Mouse (Mus musculus): ENCODE results near the gene Nol3. TPM values are rescaled to one million over a fixed set of nuclear protein-coding genes. Genes with fewer than 3 reads are reported as not detected.

Gene Nol3
- polyA plus RNA-seq, 1 experiment from 2014 or later = 3.0 TPM

DNA sequence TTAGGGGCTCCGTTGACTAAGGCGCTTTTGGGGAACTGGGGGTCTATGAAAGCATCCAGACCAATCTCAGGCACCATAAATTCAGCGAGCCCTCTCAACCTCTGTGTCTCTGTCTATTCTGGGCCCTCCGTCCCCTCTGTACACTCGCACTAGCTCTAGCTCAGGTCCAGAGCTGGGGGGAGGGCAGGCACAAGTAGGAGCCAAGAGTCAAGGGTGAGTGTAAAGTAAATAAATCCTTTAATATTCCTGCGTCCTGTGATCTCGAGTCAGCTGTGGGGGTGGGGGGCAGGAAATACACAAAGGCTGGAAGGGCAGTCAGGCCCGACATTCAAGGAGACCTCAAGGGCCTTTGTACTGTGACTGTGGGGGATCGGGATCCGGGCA, 6.9 kb upstream of the Nol3 start:
- no peaks in the 10 kb centered on the region for H3K36me3 ChIP-seq (ENCODE audit: control insufficient read depth, insufficient read depth, low read length)
- H3K9ac ChIP-seq (replicated peaks; ENCODE audit: low read length) = peak overlapping the region; percentile 55
- peak overlapping the region; percentile 44 for H3K4me3 ChIP-seq (replicated peaks; ENCODE audit: low read depth, low read length)
- H3K9me3 ChIP-seq (ENCODE audit: control insufficient read depth, low read length) = no peaks in the 10 kb centered on the region
- H3K27ac ChIP-seq (replicated peaks; ENCODE audit: low read depth, low read length) = 0 out of 2 replicates have a peak overlapping the region, but pooled peaks have one; percentile 49
- DNase-seq (no peak), ATAC-seq (ENCODE audit: low FRiP score, low TSS enrichment) (peak; percentile 10; the same call in 1 of the 2 replicates)
- H3K4me1 ChIP-seq (ENCODE audit: control insufficient read depth, insufficient read depth, low read length) = peaks cover 14% of the 10 kb centered on the region
- H3K27me3 ChIP-seq (ENCODE audit: control insufficient read depth, insufficient read depth, low read length) = peaks cover 99% of the 10 kb centered on the region
- H3K4me2 ChIP-seq (ENCODE audit: low read length) = peak overlapping the region; percentile 78
- WGBS = under 1% methylated on average over 10 of the region's 10 CpGs

DNA sequence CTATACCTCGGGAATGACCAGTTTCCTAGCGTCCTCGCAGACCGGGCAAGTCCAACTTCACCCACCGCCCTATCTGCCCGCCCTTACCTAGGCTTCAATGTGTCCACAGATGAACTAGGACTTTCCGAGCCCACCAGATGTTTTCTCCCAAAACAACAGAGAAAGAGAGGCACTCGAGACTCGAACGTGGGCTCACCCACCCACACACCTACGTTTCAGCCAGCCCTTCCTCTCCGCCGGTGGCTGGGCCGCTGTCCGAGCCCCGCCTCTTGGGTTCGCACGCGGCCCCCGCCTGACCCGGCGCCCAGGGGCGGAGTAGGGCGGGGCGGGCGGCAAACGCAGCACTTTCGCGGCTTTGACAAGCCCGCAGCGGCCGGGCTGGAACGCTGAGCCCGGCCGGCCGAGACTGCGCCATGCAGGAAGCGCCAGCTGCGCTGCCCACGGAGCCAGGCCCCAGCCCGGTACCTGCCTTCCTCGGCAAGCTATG, 6.4 kb upstream of the Nol3 start, which contains the start of gene Hsf4:
Gene Hsf4 (plus strand): TSS at position 341 of the 487 bp plus-strand sequence.
- ATAC-seq (ENCODE audit: low FRiP score, low TSS enrichment) (no peak), DNase-seq (peak; percentile 31)
- Histone ChIP-seq H3K4me2 (ENCODE audit: low read length) (peak within 1 kb of the TSS; percentile 78), H3K4me3 (replicated peaks; ENCODE audit: low read depth, low read length) (peak within 1 kb of the TSS; percentile 44), H3K4me1 (ENCODE audit: control insufficient read depth, insufficient read depth, low read length) (peaks cover 14% of the 10 kb centered on the region), H3K27ac (replicated peaks; ENCODE audit: low read depth, low read length) (peak within 1 kb of the TSS; percentile 49; the same call in 1 of the 2 replicates), H3K9ac (replicated peaks; ENCODE audit: low read length) (peak within 1 kb of the TSS; percentile 55), H3K9me3 (ENCODE audit: control insufficient read depth, low read length) (no peaks in the 10 kb centered on the region), H3K27me3 (ENCODE audit: control insufficient read depth, insufficient read depth, low read length) (peaks cover 99% of the 10 kb centered on the region), H3K36me3 (ENCODE audit: control insufficient read depth, insufficient read depth, low read length) (no peaks in the 10 kb centered on the region)
- under 1% methylated on average over 42 of the region's 42 CpGs for whole genome bisulfite sequencing

DNA sequence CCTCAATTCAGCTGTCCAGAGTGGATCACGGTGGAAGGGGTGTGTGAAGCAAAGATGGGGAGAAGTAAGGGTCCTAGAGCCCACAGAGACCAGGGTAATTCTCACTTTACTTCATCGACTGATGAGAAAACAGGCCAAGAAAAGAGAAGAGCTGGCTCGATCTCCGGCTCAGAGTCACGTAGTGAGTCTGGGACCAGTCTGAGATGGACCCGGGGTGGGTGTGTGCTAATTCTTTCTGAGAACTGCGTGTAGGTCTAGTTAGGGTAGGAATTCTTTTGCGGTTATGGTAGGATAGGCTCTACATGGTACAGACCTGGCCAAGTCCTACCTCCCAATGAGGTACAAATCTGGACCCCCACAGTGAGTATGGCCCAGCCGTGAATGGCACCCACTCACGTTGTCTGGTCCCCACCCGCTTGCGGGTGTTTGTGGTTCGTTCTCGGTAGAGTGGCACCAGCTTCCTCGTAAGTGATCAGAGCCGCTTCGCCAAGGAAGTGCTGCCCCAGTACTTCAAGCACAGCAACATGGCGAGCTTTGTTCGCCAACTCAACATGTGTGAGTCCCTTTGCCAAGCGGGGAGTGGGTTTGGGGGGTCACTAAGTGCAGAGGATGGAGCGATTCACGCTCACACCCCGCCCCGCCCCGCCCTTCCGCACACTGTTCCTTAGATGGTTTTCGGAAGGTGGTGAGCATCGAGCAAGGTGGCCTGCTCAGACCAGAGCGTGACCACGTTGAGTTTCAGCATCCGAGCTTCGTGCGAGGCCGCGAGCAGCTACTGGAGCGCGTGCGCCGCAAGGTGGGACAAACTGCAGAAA, 5.6 kb upstream of the Nol3 start:
- WGBS = 2% methylated on average over 39 of the region's 39 CpGs
- H3K36me3 ChIP-seq (ENCODE audit: control insufficient read depth, insufficient read depth, low read length) = no peaks in the 10 kb centered on the region
- peak overlapping the region; percentile 44; the same call in 1 of the 2 replicates for H3K4me3 ChIP-seq (replicated peaks; ENCODE audit: low read depth, low read length)
- no peaks in the 10 kb centered on the region for H3K9me3 ChIP-seq (ENCODE audit: control insufficient read depth, low read length)
- DNase-seq = peak; percentile 30
- peak overlapping the region; percentile 78 for H3K4me2 ChIP-seq (ENCODE audit: low read length)
- H3K4me1 ChIP-seq (ENCODE audit: control insufficient read depth, insufficient read depth, low read length) = peaks cover 15% of the 10 kb centered on the region
- ATAC-seq (ENCODE audit: low FRiP score, low TSS enrichment) = no peak
- no peak overlapping the region for H3K9ac ChIP-seq (replicated peaks; ENCODE audit: low read length)
- no peak overlapping the region for H3K27ac ChIP-seq (replicated peaks; ENCODE audit: low read depth, low read length)
- H3K27me3 ChIP-seq (ENCODE audit: control insufficient read depth, insufficient read depth, low read length) = peaks cover 99% of the 10 kb centered on the region

DNA sequence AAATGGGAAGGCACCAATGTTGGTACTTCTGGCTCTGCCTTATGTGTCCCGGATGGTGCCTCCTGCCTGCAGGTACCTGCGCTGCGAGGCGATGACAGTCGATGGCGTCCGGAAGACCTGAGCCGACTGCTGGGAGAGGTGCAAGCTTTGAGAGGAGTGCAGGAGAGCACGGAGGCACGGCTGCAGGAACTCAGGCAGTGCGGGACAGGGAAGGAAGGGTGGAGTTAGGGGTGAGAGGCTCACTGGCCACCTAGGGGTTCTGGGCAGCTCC, 5.1 kb upstream of the Nol3 start:
- no peak overlapping the region for H3K4me3 ChIP-seq (replicated peaks; ENCODE audit: low read depth, low read length)
- H3K27ac ChIP-seq (replicated peaks; ENCODE audit: low read depth, low read length) = no peak overlapping the region
- no peaks in the 10 kb centered on the region for H3K36me3 ChIP-seq (ENCODE audit: control insufficient read depth, insufficient read depth, low read length)
- H3K4me2 ChIP-seq (ENCODE audit: low read length) = peak overlapping the region; percentile 28; the same call in 1 of the 2 replicates
- ATAC-seq (ENCODE audit: low FRiP score, low TSS enrichment) = no peak
- peaks cover 20% of the 10 kb centered on the region for H3K4me1 ChIP-seq (ENCODE audit: control insufficient read depth, insufficient read depth, low read length)
- no peak for DNase-seq
- H3K9me3 ChIP-seq (ENCODE audit: control insufficient read depth, low read length) = no peaks in the 10 kb centered on the region
- H3K9ac ChIP-seq (replicated peaks; ENCODE audit: low read length) = no peak overlapping the region
- peaks cover 99% of the 10 kb centered on the region for H3K27me3 ChIP-seq (ENCODE audit: control insufficient read depth, insufficient read depth, low read length)
- 3% methylated on average over 11 of the region's 11 CpGs for WGBS

DNA sequence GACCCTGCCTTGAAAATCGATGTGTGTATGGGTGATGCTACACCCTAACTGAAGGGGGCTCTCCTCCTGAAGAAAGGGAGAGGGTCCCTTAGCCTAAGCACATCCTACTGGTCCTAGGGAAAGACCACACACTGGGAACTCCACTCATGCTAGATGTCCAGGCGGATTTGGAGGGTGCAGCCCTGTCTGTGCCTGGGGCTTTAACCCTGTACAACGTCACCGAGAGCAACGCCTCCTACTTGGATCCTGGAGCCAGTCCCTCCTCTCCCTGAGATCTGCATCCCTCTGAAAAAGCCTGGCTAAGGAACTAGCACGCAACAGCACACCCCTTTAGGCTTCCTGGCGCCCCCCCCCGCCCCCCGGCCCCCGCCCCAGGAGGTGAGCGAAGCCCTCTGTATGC, 553 bp upstream of the Nol3 start:
- H3K4me3 ChIP-seq (replicated peaks; ENCODE audit: low read depth, low read length) = no peak overlapping the region
- peaks cover 18% of the 10 kb centered on the region; the same call in 1 of the 2 replicates for H3K4me1 ChIP-seq (ENCODE audit: control insufficient read depth, insufficient read depth, low read length)
- no peak overlapping the region for H3K9ac ChIP-seq (replicated peaks; ENCODE audit: low read length)
- peaks cover 8% of the 10 kb centered on the region; the same call in 1 of the 2 replicates for H3K36me3 ChIP-seq (ENCODE audit: control insufficient read depth, insufficient read depth, low read length)
- H3K4me2 ChIP-seq (ENCODE audit: low read length) = peak overlapping the region; percentile 72
- 9% methylated on average over 11 of the region's 11 CpGs for WGBS
- H3K27ac ChIP-seq (replicated peaks; ENCODE audit: low read depth, low read length) = no peak overlapping the region
- no peaks in the 10 kb centered on the region for H3K9me3 ChIP-seq (ENCODE audit: control insufficient read depth, low read length)
- DNase-seq (no peak), ATAC-seq (ENCODE audit: low FRiP score, low TSS enrichment) (no peak)
- H3K27me3 ChIP-seq (ENCODE audit: control insufficient read depth, insufficient read depth, low read length) = peaks cover 88% of the 10 kb centered on the region

DNA sequence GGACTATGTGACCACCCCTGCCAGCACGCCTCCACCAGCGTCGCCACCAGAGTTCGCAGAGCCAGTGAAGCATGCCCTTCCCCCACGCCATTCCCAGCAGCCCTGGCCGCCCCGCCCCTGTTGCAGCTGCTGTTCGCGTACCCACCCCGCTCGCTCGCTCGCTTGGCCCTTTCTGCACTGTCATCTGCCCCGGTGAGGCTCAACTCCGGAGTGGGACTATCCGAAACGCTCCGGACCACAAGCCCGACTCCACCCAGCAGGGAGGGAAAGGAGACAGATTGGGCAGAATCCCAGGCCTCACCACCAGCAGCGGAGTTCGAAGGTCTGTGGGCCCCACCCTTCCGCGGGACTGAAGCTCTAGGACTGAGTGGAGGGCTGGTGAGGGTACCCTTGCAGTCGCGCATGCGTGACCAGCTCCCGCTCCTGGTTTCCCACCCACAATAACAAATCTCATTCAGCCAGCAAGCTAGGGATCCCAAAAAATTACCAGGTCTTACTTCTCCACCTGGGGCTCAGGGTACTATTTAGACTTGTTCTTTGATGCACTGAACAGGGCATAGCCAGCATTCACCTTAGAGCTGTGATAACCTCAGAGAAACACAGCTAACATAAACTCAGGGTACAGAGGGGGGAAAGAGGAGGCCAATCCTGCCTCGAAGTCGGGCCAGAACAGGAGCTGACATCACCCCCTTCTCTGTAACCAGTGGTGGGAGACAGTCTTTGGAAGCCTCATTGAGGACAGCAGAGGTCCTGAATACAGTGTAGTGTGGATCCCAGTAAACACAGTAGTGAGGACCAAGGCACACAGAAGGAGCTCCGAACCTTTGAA, 566 bp downstream of the Nol3 start:
- H3K36me3 ChIP-seq (ENCODE audit: control insufficient read depth, insufficient read depth, low read length) = peaks cover 16% of the 10 kb centered on the region
- peak; percentile 69 for ATAC-seq (ENCODE audit: low FRiP score, low TSS enrichment)
- H3K4me2 ChIP-seq (ENCODE audit: low read length) = peak overlapping the region; percentile 72
- H3K4me3 ChIP-seq (replicated peaks; ENCODE audit: low read depth, low read length) = peak overlapping the region; percentile 42
- 2% methylated on average over 30 of the region's 30 CpGs for WGBS
- peaks cover 18% of the 10 kb centered on the region; the same call in 1 of the 2 replicates for H3K4me1 ChIP-seq (ENCODE audit: control insufficient read depth, insufficient read depth, low read length)
- H3K27ac ChIP-seq (replicated peaks; ENCODE audit: low read depth, low read length) = no peak overlapping the region
- H3K9me3 ChIP-seq (ENCODE audit: control insufficient read depth, low read length) = no peaks in the 10 kb centered on the region
- H3K27me3 ChIP-seq (ENCODE audit: control insufficient read depth, insufficient read depth, low read length) = peaks cover 79% of the 10 kb centered on the region
- peak overlapping the region; percentile 59 for H3K9ac ChIP-seq (replicated peaks; ENCODE audit: low read length)
- DNase-seq = peak; percentile 82

DNA sequence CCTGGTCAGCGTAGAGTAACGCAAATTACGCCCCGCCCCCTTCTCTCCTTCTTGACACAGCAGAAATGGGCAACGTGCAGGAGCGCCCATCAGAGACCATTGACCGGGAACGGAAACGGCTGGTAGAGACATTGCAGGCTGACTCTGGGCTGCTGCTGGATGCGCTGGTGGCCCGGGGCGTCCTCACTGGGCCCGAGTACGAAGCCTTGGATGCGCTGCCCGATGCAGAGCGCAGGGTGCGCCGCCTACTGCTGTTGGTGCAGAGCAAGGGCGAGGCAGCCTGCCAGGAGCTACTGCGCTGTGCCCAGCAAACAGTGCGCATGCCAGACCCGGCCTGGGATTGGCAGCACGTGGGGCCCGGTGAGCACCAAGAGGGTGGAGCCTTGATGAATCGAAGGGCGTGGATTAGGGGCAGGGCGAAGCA, 3.0 kb downstream of the Nol3 start:
- Histone ChIP-seq H3K27me3 (ENCODE audit: control insufficient read depth, insufficient read depth, low read length) (peaks cover 56% of the 10 kb centered on the region), H3K4me2 (ENCODE audit: low read length) (peak overlapping the region; percentile 46), H3K4me1 (ENCODE audit: control insufficient read depth, insufficient read depth, low read length) (peaks cover 18% of the 10 kb centered on the region; the same call in 1 of the 2 replicates), H3K9me3 (ENCODE audit: control insufficient read depth, low read length) (no peaks in the 10 kb centered on the region), H3K36me3 (ENCODE audit: control insufficient read depth, insufficient read depth, low read length) (peaks cover 39% of the 10 kb centered on the region), H3K9ac (replicated peaks; ENCODE audit: low read length) (0 out of 2 replicates have a peak overlapping the region, but pooled peaks have one; percentile 20), H3K27ac (replicated peaks; ENCODE audit: low read depth, low read length) (no peak overlapping the region), H3K4me3 (replicated peaks; ENCODE audit: low read depth, low read length) (no peak overlapping the region)
- peak; percentile 56 for ATAC-seq (ENCODE audit: low FRiP score, low TSS enrichment)
- 3% methylated on average over 28 of the region's 28 CpGs for WGBS
- DNase-seq = peak; percentile 73

DNA sequence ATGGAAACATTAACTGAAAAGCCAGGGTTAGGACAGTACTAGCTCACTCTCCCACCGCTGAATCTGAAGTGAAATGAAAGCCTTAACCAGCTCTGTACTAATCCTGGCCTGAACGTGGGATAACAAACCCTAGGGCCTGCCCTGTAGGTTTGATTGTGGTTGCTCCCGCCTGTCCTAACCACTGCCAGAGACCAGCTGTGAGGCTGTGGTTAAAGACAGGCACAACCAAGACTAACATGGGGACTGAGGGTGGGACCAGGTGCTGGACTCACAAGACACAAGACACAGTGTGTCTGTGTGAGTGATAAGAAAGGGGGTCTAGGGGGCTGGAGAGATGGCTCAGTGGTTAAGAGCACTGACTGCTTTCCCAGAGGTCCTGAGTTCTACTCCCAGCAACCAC, 4.6 kb downstream of the Nol3 start:
- ATAC-seq (ENCODE audit: low FRiP score, low TSS enrichment) = no peak
- H3K27me3 ChIP-seq (ENCODE audit: control insufficient read depth, insufficient read depth, low read length) = peaks cover 39% of the 10 kb centered on the region
- no peak overlapping the region for H3K9ac ChIP-seq (replicated peaks; ENCODE audit: low read length)
- DNase-seq = no peak
- no peak overlapping the region for H3K4me2 ChIP-seq (ENCODE audit: low read length)
- H3K36me3 ChIP-seq (ENCODE audit: control insufficient read depth, insufficient read depth, low read length) = peaks cover 52% of the 10 kb centered on the region
- 62% methylated on average over 3 of the region's 3 CpGs for WGBS
- peaks cover 18% of the 10 kb centered on the region; the same call in 1 of the 2 replicates for H3K4me1 ChIP-seq (ENCODE audit: control insufficient read depth, insufficient read depth, low read length)
- H3K4me3 ChIP-seq (replicated peaks; ENCODE audit: low read depth, low read length) = no peak overlapping the region
- no peaks in the 10 kb centered on the region for H3K9me3 ChIP-seq (ENCODE audit: control insufficient read depth, low read length)
- H3K27ac ChIP-seq (replicated peaks; ENCODE audit: low read depth, low read length) = no peak overlapping the region

Data from midbrain, embryonic 14.5 days (tissue).